Mouse (Mus musculus) A20 (cell line): ENCODE data around the gene Slc9a5.

ENCODE experiments used
- DNase-seq: peaks from one replicate; pipeline ENCODE4 v3.0.0-alpha.2; 2011; ENCODE audit warnings: low read depth, low spot score

Slc9a5 gene

DNA sequence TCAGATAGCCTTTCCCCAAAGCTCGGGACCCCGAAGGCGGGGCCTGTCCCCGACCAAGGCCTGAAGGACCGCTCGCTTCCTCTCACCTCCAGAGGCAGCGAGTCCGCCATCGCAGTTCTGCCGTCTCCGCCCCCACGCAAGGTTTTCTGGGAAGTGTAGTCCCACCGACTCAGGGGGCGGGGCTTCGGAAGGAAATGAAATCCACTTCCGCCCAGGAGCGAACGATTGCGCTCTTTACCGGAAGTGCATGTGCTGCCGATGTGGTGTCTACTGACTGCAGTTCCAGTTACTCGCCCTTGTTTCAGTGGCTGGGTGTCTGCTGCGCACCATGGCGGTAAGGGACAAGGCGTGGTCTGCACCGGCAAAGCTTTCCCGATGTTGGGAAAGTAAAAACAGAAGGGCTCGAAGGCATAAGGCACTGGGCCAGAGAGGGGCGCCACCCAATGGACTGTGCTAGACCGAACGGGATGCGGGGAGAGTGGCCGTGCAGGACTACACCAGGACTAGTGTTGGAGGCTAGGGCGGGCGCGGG lies 22.4 kb upstream of the Slc9a5 start, which contains the start of the genes Lrrc29 and Tmem208:
Gene Lrrc29, minus strand, starts transcription at position 138 of the 532 bp plus-strand sequence.
Gene Tmem208, plus strand, starts transcription at position 214 of the 532 bp plus-strand sequence.
- DNase-seq: peak; percentile 98

GRCm38 (mm10) chr8:105326968-105327367 lies 21.7 kb upstream of the Slc9a5 start:
- DNase-seq: no peak

- no peak for DNase-seq
These were observed 18.3 kb upstream of the Slc9a5 start for GRCm38 (mm10) chr8:105330325-105330724.

DNA sequence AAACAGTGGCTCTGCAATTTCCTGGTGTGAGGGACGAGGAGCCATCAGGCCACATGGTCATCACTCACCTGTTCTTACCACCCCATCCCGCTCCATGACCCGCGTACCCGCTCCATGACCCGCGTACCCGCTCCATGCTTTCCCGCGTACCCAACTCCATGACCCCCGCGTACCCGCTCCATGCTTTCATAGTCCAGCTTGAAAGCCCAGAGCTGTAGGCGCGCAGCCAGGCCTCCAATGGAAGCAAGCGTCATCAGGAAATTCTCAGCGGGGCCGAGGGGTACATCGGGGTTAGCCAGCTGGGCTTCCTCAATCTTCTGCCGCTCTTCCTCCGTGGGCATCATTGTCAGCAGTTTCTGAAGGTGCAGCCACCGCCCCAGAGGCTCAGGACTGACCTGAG lies 17.2 kb upstream of the Slc9a5 start:
- no peak for DNase-seq

DNA sequence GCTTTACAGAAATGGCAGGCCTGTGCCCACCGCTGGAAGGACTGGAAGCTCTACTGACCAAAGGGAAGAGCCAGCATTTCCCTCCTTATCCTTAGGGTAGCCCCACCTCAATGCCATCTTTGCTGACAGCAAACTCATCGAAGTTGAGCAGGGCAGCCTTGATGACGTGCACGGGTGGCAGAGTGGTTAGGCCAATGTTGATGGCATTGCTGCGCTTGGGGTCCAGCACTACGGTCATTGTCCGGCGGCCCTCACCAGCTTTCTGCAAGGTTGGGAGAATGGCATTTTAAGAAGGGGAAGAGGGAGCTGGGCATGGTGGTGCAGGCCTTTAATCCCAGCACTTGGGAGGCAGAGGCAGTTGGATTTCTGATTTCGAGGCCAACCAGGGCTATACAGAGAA lies 16.7 kb upstream of the Slc9a5 start:
- DNase-seq: no peak

DNA sequence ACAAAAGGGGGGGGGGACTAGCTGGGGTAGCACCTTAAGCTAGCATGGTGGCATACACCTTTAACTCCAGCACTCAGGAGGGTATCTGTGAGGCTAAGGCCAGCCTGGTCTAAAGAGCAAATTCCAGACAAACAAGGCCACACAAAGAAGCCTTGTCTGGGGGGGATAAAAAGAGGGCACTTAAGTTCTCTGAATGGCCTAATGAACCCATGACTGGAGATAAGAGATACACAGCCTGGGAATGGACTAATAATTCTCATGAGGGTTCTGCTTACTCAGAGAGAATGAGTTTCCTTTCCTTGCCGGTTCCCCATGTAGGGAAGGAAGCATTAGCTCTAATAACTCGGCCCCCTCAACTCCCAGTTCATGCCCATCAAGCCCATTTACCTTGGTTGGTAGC lies 16.1 kb upstream of the Slc9a5 start:
- no peak for DNase-seq

DNA sequence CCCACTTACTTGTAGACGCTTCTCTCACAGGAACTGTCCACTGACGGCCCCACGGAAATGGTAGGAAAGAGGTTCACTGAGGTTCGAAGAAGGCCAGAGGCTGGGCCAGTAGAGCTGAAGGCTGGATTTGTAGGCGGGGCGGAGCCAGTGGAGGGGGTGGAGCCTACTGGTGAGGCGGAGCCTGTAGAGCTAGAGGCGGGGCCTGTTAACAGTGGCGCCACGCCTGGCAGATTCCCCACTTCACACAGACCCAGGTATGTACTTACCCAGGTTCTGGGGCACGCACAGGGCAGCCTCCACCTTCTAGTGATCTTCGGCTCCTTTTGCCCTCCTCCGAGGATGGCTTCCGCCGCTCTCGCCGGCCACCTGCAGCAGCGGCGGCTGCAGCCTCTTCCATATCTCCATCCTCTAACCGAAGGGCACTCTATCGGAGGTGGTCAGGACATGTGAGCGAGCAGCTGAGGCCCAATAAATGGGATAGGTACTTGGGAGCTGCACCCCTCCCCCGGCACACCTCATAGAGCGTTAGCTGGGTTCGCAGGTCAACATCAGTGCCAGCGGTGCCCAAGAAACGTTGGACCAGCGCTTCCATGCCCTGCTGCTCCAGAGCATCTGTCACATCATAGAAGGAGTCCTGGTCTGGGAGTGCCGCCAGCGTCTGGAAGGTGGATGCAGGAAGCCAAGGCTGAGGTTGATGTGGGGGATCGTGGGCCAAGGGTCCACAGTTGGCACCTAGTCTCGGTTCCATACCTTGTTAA lies 12.1 kb upstream of the Slc9a5 start:
- DNase-seq: no peak

- DNase-seq: no peak
These were observed 9.7 kb upstream of the Slc9a5 start for GRCm38 (mm10) chr8:105338992-105339391.

- no peak for DNase-seq
These were observed 8.6 kb upstream of the Slc9a5 start for GRCm38 (mm10) chr8:105339886-105340635.

DNA sequence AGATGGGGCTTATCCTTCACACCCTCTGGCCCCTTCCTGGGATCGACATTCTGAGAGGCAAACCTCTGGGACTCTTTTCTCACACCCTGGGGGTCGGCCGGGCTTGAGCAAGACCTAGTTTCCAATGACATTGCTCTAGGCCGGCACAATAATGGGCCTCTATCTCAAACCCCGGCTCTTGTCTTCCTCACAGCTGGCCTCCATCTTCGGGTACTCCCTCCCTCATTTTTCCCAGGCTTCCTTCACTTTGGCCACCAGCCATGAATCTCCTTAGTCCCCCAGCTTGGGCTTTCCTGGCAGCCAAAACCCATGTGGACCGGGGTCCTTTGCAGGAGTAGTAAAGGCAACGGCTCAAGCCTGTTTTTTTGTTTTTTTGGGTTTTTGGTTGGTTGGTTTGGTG lies 7.2 kb upstream of the Slc9a5 start:
- no peak for DNase-seq

- no peak for DNase-seq
These were observed 5.9 kb upstream of the Slc9a5 start for GRCm38 (mm10) chr8:105342768-105343167.

- no peak for DNase-seq
These were observed 4.7 kb upstream of the Slc9a5 start for GRCm38 (mm10) chr8:105343791-105344574.

DNA sequence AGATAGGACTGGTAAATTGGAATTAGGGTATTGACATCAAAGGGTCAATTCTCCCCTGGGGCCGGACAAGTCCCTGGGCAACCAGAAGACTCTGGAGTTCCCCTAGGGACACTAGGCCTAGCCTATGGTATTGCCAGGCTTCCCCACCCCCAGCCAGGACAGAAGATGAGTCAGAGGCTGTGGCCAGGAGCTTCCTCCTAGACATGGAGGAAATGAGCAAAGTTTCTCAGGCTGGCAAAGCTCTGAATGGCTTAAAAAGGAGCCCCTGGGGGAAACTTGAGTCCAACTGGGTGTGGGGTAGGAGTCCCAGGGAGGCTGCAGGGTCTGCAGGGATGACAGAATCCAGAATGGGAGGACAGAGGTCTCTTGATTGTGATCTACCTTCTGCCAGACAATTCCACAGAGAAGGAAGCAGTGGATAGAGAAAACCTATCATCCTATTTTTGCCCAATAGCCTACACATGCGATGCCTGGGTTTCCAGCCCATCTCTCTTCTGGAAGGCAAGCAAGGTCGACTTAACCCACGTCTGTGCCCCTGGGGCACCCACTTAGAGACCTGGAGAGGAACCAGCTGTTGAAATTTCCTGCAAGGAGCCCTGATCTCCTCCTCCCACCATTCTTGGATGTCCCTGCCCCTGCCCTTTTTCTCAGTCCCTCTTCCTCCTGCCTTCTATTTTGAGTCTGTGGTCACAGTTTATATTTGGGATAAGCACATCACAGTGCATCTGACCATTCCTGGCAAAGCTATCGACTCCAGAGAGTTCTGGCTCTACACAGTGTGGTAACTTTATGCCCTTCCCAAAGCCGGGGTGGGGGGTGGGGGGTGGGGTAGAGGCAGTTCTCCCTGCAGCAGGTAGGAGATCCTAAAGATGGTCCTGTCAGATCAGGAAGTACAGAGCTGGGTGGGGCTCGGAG lies 3.3 kb upstream of the Slc9a5 start:
- DNase-seq: no peak

DNA sequence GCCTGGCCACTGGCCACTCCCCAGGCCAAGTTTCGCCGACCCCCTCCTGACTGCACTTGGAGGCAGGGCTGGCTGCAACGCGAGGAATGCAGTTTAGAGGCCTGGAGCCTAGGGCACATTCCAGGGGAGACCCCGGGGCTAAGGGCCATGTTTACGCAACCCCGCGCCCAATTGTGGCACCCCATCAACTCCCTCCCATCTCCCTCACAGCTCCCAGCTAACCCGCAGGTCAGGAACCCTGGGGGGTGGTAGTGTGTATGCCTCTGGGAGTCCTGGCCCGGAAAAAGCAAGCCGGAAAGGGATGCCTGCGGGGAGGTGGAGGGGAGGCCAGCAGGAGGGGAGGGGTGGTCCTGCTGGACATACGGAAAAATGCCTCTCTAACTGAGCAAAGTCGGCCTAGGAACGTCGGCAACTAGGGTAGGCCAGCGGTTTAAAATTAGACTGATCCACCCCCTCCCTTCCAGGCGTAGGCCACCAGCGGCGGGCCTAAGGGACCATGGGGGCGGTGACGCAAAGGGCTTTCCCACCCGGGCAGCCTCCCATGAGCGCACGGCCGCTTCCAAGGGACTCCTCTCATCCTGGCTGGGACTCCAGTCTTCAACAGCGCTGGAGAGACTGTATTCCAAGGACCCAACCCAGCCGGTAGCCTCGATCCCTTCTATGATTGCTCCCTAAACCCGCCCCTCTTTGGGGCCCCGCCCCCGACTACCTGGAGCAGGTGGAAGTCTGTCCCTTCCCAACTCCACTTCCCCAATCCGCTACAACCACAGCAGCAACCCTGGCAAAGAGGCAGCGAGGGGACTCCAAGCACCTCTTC lies 1.8 kb upstream of the Slc9a5 start:
- no peak for DNase-seq

- DNase-seq: peak; percentile 98
These were observed 1.0 kb upstream of the Slc9a5 start, which contains the start of gene Fhod1 for GRCm38 (mm10) chr8:105347428-105348221. TSS of gene Fhod1 (minus strand) at chr8:105347953.

DNA sequence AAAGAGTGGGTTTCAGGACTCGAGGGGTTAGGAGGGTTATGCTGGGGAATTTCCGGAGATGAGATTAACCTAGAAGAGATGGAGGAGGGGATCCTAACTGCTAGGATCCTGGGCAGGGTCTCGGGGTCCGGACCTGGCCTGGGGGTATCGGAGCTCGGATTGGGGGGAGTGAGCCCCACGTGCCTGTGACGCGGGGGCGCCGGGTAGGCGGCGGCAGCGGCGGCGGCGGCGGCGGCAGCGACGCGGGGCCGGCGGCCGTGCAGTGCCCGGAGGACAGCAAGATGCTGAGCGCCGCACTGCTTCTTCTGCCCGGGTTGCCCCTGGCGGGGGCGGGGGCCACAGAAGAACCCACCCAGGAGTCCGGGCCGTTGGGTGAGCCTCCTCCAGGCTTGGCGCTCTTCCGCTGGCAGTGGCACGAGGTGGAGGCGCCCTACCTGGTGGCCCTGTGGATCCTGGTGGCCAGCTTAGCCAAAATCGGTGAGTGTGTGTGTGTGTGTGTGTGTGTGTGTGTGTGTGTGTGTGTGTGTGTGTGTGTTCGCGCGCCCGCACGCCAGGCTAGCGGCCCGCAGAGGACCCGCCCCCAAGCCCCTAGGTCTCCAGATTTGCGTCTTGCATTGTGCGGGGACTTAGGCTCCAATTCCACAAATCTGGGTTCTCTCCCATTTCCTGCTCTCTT lies 591 bp downstream of the Slc9a5 start:
- no peak for DNase-seq

DNA sequence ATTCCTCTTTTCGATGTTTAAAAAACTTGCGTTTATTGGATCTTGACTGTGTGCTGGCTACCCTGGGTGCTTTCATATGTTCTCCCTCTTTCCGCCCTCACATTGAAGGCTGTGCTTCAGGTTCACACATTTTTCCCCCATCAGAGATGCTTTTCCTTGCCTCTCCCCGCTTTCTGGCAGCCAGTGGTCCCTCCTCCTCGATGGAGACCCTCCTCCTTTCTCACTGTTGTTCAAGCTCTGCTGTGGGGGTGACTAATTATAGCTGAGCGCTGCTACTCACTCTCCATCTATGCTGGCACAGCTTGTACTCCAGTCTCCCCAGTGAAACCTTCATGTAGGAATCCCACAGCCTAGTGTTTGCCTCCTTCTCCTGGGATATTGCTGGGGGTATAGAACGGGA lies 1.5 kb downstream of the Slc9a5 start:
- no peak for DNase-seq

DNA sequence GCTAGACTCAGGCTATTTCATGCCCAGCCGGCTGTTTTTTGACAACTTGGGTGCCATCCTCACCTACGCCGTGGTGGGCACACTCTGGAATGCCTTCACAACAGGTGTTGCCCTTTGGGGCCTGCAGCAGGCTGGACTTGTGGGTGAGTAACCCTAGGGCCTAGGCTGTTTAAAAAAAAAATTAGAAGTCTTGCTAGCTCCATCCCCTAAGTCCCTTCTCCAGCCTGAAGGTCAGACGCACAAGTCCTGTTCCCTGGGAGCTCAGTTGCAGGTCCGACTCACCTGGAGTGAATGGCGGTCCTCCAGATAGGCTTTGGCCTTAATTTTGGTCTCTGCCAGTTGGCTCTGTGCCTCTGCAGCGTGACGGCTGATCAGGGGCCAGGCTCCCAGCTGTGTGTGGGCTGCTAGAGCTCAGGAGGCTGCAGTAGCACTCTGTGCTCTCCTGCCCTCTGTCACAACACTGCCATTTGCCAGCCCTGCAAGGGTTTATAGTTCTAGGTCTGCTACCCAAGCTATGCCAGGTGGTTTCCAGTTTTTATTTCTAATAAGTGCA lies 5.0 kb downstream of the Slc9a5 start:
- DNase-seq: no peak
